Mouse (Mus musculus): ENCODE data around the gene Gpr171. TPM values are rescaled to one million over a fixed set of nuclear protein-coding genes. Genes with fewer than 3 reads are reported as not detected.
"Not testable (repeated sequence)": the region's sequence is repeated elsewhere in the genome, so short reads cannot be mapped to it uniquely, and the experiment has no call there.

The Gpr171 gene
- polyA plus RNA-seq, 1 experiment from 2014 or later: 0.53 TPM

GRCm38 (mm10) chr3:59104462-59104861, 2.8 kb upstream of the Gpr171 start:
- H3K9me3 ChIP-seq (replicated peaks): no peaks in the 10 kb centered on the region
- no peak for DNase-seq (ENCODE audit: low spot score)
- no peaks in the 10 kb centered on the region for H3K4me1 ChIP-seq
- 79% methylated on average over 4 of the region's 4 CpGs for WGBS
- no peak overlapping the region for H3K27ac ChIP-seq
- H3K36me3 ChIP-seq: no peaks in the 10 kb centered on the region
- no peaks in the 10 kb centered on the region for H3K27me3 ChIP-seq (ENCODE audit: low read depth, poor library complexity, severe bottlenecking)
- no peak overlapping the region for H3K4me3 ChIP-seq

- no peaks in the 10 kb centered on the region for H3K27me3 ChIP-seq (ENCODE audit: low read depth, poor library complexity, severe bottlenecking)
- WGBS: 95% methylated on average over 2 of the region's 2 CpGs
- no peak overlapping the region for H3K4me3 ChIP-seq
- no peaks in the 10 kb centered on the region for H3K9me3 ChIP-seq (replicated peaks)
- H3K4me1 ChIP-seq: no peaks in the 10 kb centered on the region
- no peak for DNase-seq (ENCODE audit: low spot score)
- no peak overlapping the region for H3K27ac ChIP-seq
- H3K36me3 ChIP-seq: no peaks in the 10 kb centered on the region
These were observed 525 bp upstream of the Gpr171 start for GRCm38 (mm10) chr3:59102146-59102545.

GRCm38 (mm10) chr3:59098540-59098939, 3.1 kb downstream of the Gpr171 start:
- Histone ChIP-seq H3K9me3 (replicated peaks) (no peaks in the 10 kb centered on the region), H3K27ac (no peak overlapping the region), H3K4me3 (no peak overlapping the region), H3K27me3 (ENCODE audit: low read depth, poor library complexity, severe bottlenecking) (no peaks in the 10 kb centered on the region), H3K4me1 (no peaks in the 10 kb centered on the region), H3K36me3 (no peaks in the 10 kb centered on the region)
- WGBS: 88% methylated on average over 10 of the region's 10 CpGs
- no peak for DNase-seq (ENCODE audit: low spot score)

GRCm38 (mm10) chr3:59097421-59097820, 4.2 kb downstream of the Gpr171 start:
- no peaks in the 10 kb centered on the region for H3K27me3 ChIP-seq (ENCODE audit: low read depth, poor library complexity, severe bottlenecking)
- no peaks in the 10 kb centered on the region for H3K4me1 ChIP-seq
- no peak overlapping the region for H3K27ac ChIP-seq
- no peak overlapping the region for H3K4me3 ChIP-seq
- no peak for DNase-seq (ENCODE audit: low spot score)
- 66% methylated on average over 6 of the region's 6 CpGs for WGBS
- no peaks in the 10 kb centered on the region for H3K36me3 ChIP-seq
- no peaks in the 10 kb centered on the region for H3K9me3 ChIP-seq (replicated peaks)

- H3K9me3 ChIP-seq (replicated peaks): no peaks in the 10 kb centered on the region
- DNase-seq (ENCODE audit: low spot score): no peak
- H3K36me3 ChIP-seq: no peaks in the 10 kb centered on the region
- no peaks in the 10 kb centered on the region for H3K4me1 ChIP-seq
- WGBS: 79% methylated on average over 11 of the region's 11 CpGs
- no peaks in the 10 kb centered on the region for H3K27me3 ChIP-seq (ENCODE audit: low read depth, poor library complexity, severe bottlenecking)
- no peak overlapping the region for H3K27ac ChIP-seq
- H3K4me3 ChIP-seq: no peak overlapping the region
These were observed 8.9 kb downstream of the Gpr171 start for GRCm38 (mm10) chr3:59092702-59093101.

GRCm38 (mm10) chr3:59080919-59081318, 20.7 kb downstream of the Gpr171 start:
- Histone ChIP-seq H3K9me3 (replicated peaks) (no peaks in the 10 kb centered on the region), H3K27me3 (ENCODE audit: low read depth, poor library complexity, severe bottlenecking) (no peaks in the 10 kb centered on the region), H3K27ac (peak overlapping the region; percentile 20; the same call in 1 of the 2 replicates), H3K4me1 (peaks cover 15% of the 10 kb centered on the region), H3K36me3 (no peaks in the 10 kb centered on the region), H3K4me3 (peak overlapping the region; percentile 14; the same call in 1 of the 2 replicates)
- WGBS: 13% methylated on average over 7 of the region's 7 CpGs
- peak; percentile 40 for DNase-seq (ENCODE audit: low spot score)

- H3K27ac ChIP-seq: no peak overlapping the region
- H3K4me1 ChIP-seq: peaks cover 15% of the 10 kb centered on the region
- no peaks in the 10 kb centered on the region for H3K36me3 ChIP-seq
- H3K4me3 ChIP-seq: peak overlapping the region; percentile 14; the same call in 1 of the 2 replicates
- no peaks in the 10 kb centered on the region for H3K27me3 ChIP-seq (ENCODE audit: low read depth, poor library complexity, severe bottlenecking)
- 8% methylated on average over 6 of the region's 6 CpGs for WGBS
- H3K9me3 ChIP-seq (replicated peaks): no peaks in the 10 kb centered on the region
- DNase-seq (ENCODE audit: low spot score): no peak
These were observed 21.2 kb downstream of the Gpr171 start for GRCm38 (mm10) chr3:59080293-59080916.

GRCm38 (mm10) chr3:59079327-59079726, 22.3 kb downstream of the Gpr171 start:
- 50% methylated on average over 4 of the region's 4 CpGs for WGBS
- peak; percentile 44 for DNase-seq (ENCODE audit: low spot score)

GRCm38 (mm10) chr3:59078585-59078984, 23.0 kb downstream of the Gpr171 start:
- DNase-seq (ENCODE audit: low spot score): no peak
- no peaks in the 10 kb centered on the region for H3K27me3 ChIP-seq (ENCODE audit: low read depth, poor library complexity, severe bottlenecking)
- H3K27ac ChIP-seq: no peak overlapping the region
- H3K36me3 ChIP-seq: no peaks in the 10 kb centered on the region
- no peak overlapping the region for H3K4me3 ChIP-seq
- WGBS: 87% methylated on average over 11 of the region's 11 CpGs
- H3K4me1 ChIP-seq: peaks cover 15% of the 10 kb centered on the region
- no peaks in the 10 kb centered on the region for H3K9me3 ChIP-seq (replicated peaks)

More at GRCm38 (mm10) chr3:59079327-59079726, 22.3 kb downstream of the Gpr171 start:
- Histone ChIP-seq H3K36me3 (no peaks in the 10 kb centered on the region), H3K4me1 (peaks cover 15% of the 10 kb centered on the region), H3K9me3 (replicated peaks) (no peaks in the 10 kb centered on the region), H3K4me3 (no peak overlapping the region), H3K27ac (no peak overlapping the region), H3K27me3 (ENCODE audit: low read depth, poor library complexity, severe bottlenecking) (no peaks in the 10 kb centered on the region)

GRCm38 (mm10) chr3:59077278-59077677, 24.3 kb downstream of the Gpr171 start:
- Histone ChIP-seq H3K9me3 (replicated peaks) (no peaks in the 10 kb centered on the region), H3K4me3 (no peak overlapping the region), H3K27ac (no peak overlapping the region), H3K36me3 (no peaks in the 10 kb centered on the region), H3K27me3 (ENCODE audit: low read depth, poor library complexity, severe bottlenecking) (no peaks in the 10 kb centered on the region), H3K4me1 (peaks cover 15% of the 10 kb centered on the region)
- 67% methylated on average over 4 of the region's 4 CpGs for WGBS
- DNase-seq (ENCODE audit: low spot score): no peak

GRCm38 (mm10) chr3:59069071-59069470, 32.5 kb downstream of the Gpr171 start:
- H3K9me3 ChIP-seq (replicated peaks); H3K4me1 ChIP-seq; H3K27me3 ChIP-seq (ENCODE audit: low read depth, poor library complexity, severe bottlenecking); DNase-seq (ENCODE audit: low spot score); H3K36me3 ChIP-seq; H3K4me3 ChIP-seq; H3K27ac ChIP-seq: not testable (repeated sequence)
- 91% methylated on average over 1 of the region's 1 CpGs for WGBS

GRCm38 (mm10) chr3:59066558-59067294, 34.9 kb downstream of the Gpr171 start:
- no peaks in the 10 kb centered on the region for H3K27me3 ChIP-seq (ENCODE audit: low read depth, poor library complexity, severe bottlenecking)
- H3K36me3 ChIP-seq: no peaks in the 10 kb centered on the region
- 0 out of 2 replicates have a peak, but pooled peaks cover 3% of the 10 kb centered on the region for H3K4me1 ChIP-seq
- no peaks in the 10 kb centered on the region for H3K9me3 ChIP-seq (replicated peaks)
- 84% methylated on average over 8 of the region's 8 CpGs for WGBS
- no peak for DNase-seq (ENCODE audit: low spot score)
- H3K27ac ChIP-seq: no peak overlapping the region
- no peak overlapping the region for H3K4me3 ChIP-seq

GRCm38 (mm10) chr3:59065937-59066336, 35.7 kb downstream of the Gpr171 start:
- Histone ChIP-seq H3K27me3 (ENCODE audit: low read depth, poor library complexity, severe bottlenecking) (no peaks in the 10 kb centered on the region), H3K4me3 (no peak overlapping the region), H3K27ac (no peak overlapping the region), H3K4me1 (0 out of 2 replicates have a peak, but pooled peaks cover 3% of the 10 kb centered on the region), H3K36me3 (no peaks in the 10 kb centered on the region), H3K9me3 (replicated peaks) (no peaks in the 10 kb centered on the region)
- WGBS: 90% methylated on average over 3 of the region's 3 CpGs
- no peak for DNase-seq (ENCODE audit: low spot score)

Data from limb, embryonic 10.5 days (tissue).